Mouse (Mus musculus) megakaryocyte progenitor cell, adult 5-6 weeks (primary cell): Measurements from ENCODE around the gene Slc36a4. TPM values are rescaled to one million over a fixed set of nuclear protein-coding genes. Genes with fewer than 3 reads are reported as not detected.
A peak's percentile ranks its signal among the peaks of the same experiment; 100 is the strongest.

Experiments
- ATAC-seq: replicated peaks from 2 replicates; pipeline ENCODE4 v1.8.0; 2016; ENCODE audit warnings: mild to moderate bottlenecking, moderate TSS enrichment, inconsistent platforms; ENCODE audit not compliant: poor library complexity
- total RNA-seq, 2 experiments: library from RNA; stranded (forward) in 1 of 2; stranded (reverse) in 1 of 2; fragments of 157-497, 149-512 nt in 1 of 2; fragments of 200-1000 nt in 1 of 2; gene quantifications; 2 replicates each; pipeline versions ENCODE4 v1.2.3 to v1.2.4; 2015 to 2017

Slc36a4 gene
- total RNA-seq, 2 experiments from 2014 or later = 10.7 to 11.0 TPM

GRCm38 (mm10) chr9:15721226-15721833 lies 11.8 kb downstream of the Slc36a4 start:
- ATAC-seq = no peak

GRCm38 (mm10) chr9:15722506-15722905 lies 13.0 kb downstream of the Slc36a4 start:
- no peak for ATAC-seq

GRCm38 (mm10) chr9:15727168-15727567 lies 17.6 kb downstream of the Slc36a4 start:
- ATAC-seq = no peak

- no peak for ATAC-seq
These were observed 22.5 kb downstream of the Slc36a4 start for GRCm38 (mm10) chr9:15731758-15732748.

GRCm38 (mm10) chr9:15734056-15734866 lies 24.7 kb downstream of the Slc36a4 start:
- ATAC-seq = no peak

- ATAC-seq = no peak
These were observed 25.3 kb downstream of the Slc36a4 start for GRCm38 (mm10) chr9:15734867-15735131.

GRCm38 (mm10) chr9:15737522-15737921 lies 28.0 kb downstream of the Slc36a4 start:
- ATAC-seq = no peak

- no peak for ATAC-seq
These were observed 31.9 kb downstream of the Slc36a4 start for GRCm38 (mm10) chr9:15741428-15741827.

- no peak for ATAC-seq
These were observed 32.4 kb downstream of the Slc36a4 start for GRCm38 (mm10) chr9:15741931-15742330.

GRCm38 (mm10) chr9:15745985-15746607 lies 36.6 kb downstream of the Slc36a4 start:
- ATAC-seq = no peak

GRCm38 (mm10) chr9:15746636-15747035 lies 37.1 kb downstream of the Slc36a4 start:
- no peak for ATAC-seq

GRCm38 (mm10) chr9:15748383-15748782 lies 38.8 kb downstream of the Slc36a4 start:
- peak; percentile 63 for ATAC-seq

- no peak for ATAC-seq
These were observed 49.8 kb downstream of the Slc36a4 start for GRCm38 (mm10) chr9:15759318-15759717.

- no peak for ATAC-seq
These were observed 56.8 kb downstream of the Slc36a4 start for GRCm38 (mm10) chr9:15766379-15766778.

GRCm38 (mm10) chr9:15766821-15767220 lies 57.3 kb downstream of the Slc36a4 start:
- ATAC-seq = no peak

GRCm38 (mm10) chr9:15772766-15773165 lies 63.2 kb downstream of the Slc36a4 start:
- ATAC-seq = no peak

- no peak for ATAC-seq
These were observed 63.9 kb downstream of the Slc36a4 start for GRCm38 (mm10) chr9:15773426-15773825.

GRCm38 (mm10) chr9:15774911-15775310 lies 65.4 kb downstream of the Slc36a4 start:
- ATAC-seq = no peak

GRCm38 (mm10) chr9:15781936-15782335 lies 72.4 kb downstream of the Slc36a4 start:
- no peak for ATAC-seq

- no peak for ATAC-seq
These were observed 76.7 kb downstream of the Slc36a4 start for GRCm38 (mm10) chr9:15786192-15786591.

- no peak for ATAC-seq
These were observed 77.1 kb downstream of the Slc36a4 start for GRCm38 (mm10) chr9:15786610-15787009.
